ENCODE assay signal across 28 mouse cellular contexts in genomic region chr4:143413621-143414020, GRCm38 (mm10). TPM values are rescaled to one million over a fixed set of nuclear protein-coding genes. Genes with fewer than 3 reads are reported as not detected.
DNase-seq lines count a peak whose midpoint lies in the region; ATAC-seq and TF ChIP-seq lines count a peak whose summit lies in the region.
"Had no signal": no experiment of that assay in that cellular context is flagged by ENCODE, and none has a peak within 500 bp of the region (broad histone marks: within the 10 kb centered on the region; RNA-seq: fewer than 3 reads in every experiment).

No protein-coding gene starts in this region.

- no peak overlapping the region for H3K9ac ChIP-seq in liver, embryonic 15.5 days
- H3K9ac ChIP-seq: stomach, embryonic 15.5 days had no signal

- H3ac ChIP-seq in myocyte (ENCODE audit: control insufficient read depth, insufficient read length), result no peak overlapping the region

- no peak overlapping the region for H3K27ac ChIP-seq in liver, embryonic 15.5 days (replicated peaks)

- WGBS in liver, embryonic 15.5 days (ENCODE audit: insufficient replicate concordance), result 70% methylated on average over 1 of the region's 1 CpGs

- no peak for ATAC-seq in liver, embryonic 15.5 days (ENCODE audit: insufficient read depth)
- ATAC-seq: inflammation-experienced regulatory T-cells, adult 6 months had no signal

- peaks cover 8% of the 10 kb centered on the region for H3K4me1 ChIP-seq in liver, embryonic 15.5 days (replicated peaks)
- H3K4me1 ChIP-seq: stomach, embryonic 15.5 days had no signal

- H3K36me3 ChIP-seq in liver, embryonic 15.5 days (replicated peaks), result peaks cover 27% of the 10 kb centered on the region
- H3K36me3 ChIP-seq in myocyte (ENCODE audit: control insufficient read depth, insufficient read depth), result peaks cover 22% of the 10 kb centered on the region

- peak overlapping the region; percentile 76; the same call in 1 of the 2 replicates for H3K4me2 ChIP-seq in liver, embryonic 15.5 days
- peak overlapping the region; percentile 78 for H3K4me2 ChIP-seq in myocyte (ENCODE audit: low read depth)

- DNase-seq in heart, adult 11 months, result peak; percentile 4
- DNase-seq in heart, postnatal 4 days, result no peak
- DNase-seq in liver (no peak), R1 (ENCODE audit: low read depth, low spot score) (peak; percentile 55)
- DNase-seq in kidney, postnatal 36 days, result no peak
- DNase-seq: B cell, adult 2 months; cerebellum, adult 9-11 months; embryo, embryonic 11 days; heart, adult 18-20 months; left cerebral cortex, postnatal 4 days; liver, embryonic 13.5 days; right cerebral cortex, postnatal 14 days had no signal

- H3K27me3 ChIP-seq in liver, embryonic 15.5 days, result no peaks in the 10 kb centered on the region
- no peaks in the 10 kb centered on the region for H3K27me3 ChIP-seq in myocyte (ENCODE audit: control insufficient read depth, insufficient read depth, insufficient read length)
- H3K27me3 ChIP-seq: forebrain, embryonic 15.5 days; heart, embryonic 15.5 days; liver, embryonic 13.5 days; megakaryocyte, embryonic 14.5 days; stomach, embryonic 15.5 days had no signal

- peaks cover 26% of the 10 kb centered on the region for H3K79me2 ChIP-seq in myocyte (ENCODE audit: control insufficient read depth, insufficient read depth)

- no peaks in the 10 kb centered on the region for H3K9me3 ChIP-seq in liver, embryonic 15.5 days (replicated peaks)
- H3K9me3 ChIP-seq: forebrain, embryonic 15.5 days; heart, embryonic 15.5 days; liver, embryonic 13.5 days; stomach, embryonic 15.5 days had no signal

- no peak for TF ChIP-seq POLR2A in myocyte (IDR thresholded peaks at IDR 0.05; ENCODE audit: insufficient read length, low read depth)

- H3K4me3 ChIP-seq in liver, embryonic 15.5 days (replicated peaks), result no peak overlapping the region
- H3K4me3 ChIP-seq in myocyte, result peak overlapping the region; percentile 74

TF ChIP-seq in myocyte, 11 proteins besides CTCF, POLR2A, EP300 and RAD21:
- TF ChIP-seq E2F4 (IDR thresholded peaks at IDR 0.05; ENCODE audit: insufficient read depth), result no peak

RNA-seq across cellular contexts. Expression of gene Pramef8, which starts 1.4 kb away (rescaled TPM):
- total RNA-seq in heart, postnatal 4 days (2021), result 10 to 100 TPM; 11.7 to 12.1 TPM
- 3.7 and 3.8 TPM in 2 replicates for polyA plus RNA-seq in liver, embryonic 15.5 days (2015; fragmentation: Nextera tagmentation; extraction: Ambion mirVana)
- polyA plus RNA-seq in myocyte (2012; fragmentation: generic; extraction: Trizol), result 12.6 TPM

RNA-seq across cellular contexts. Expression of gene Pramel1, which starts 19.4 kb away (rescaled TPM):
- not detected for total RNA-seq in heart, postnatal 4 days (2021)
- polyA plus RNA-seq in liver, embryonic 15.5 days (2015; fragmentation: Nextera tagmentation; extraction: Ambion mirVana), result not detected in 2 replicates
- polyA plus RNA-seq in myocyte (2012; fragmentation: generic; extraction: Trizol), result not detected
- total RNA-seq: adrenal gland, adult 18-20 months; gastrocnemius, adult 18-20 months; heart, adult 18-20 months; layer of hippocampus, adult 18-20 months; left cerebral cortex, adult 18-20 months; left cerebral cortex, postnatal 4 days had no signal
- polyA plus RNA-seq: forebrain, embryonic 15.5 days; heart, embryonic 15.5 days; inflammation-experienced regulatory T-cells, adult 6 months; kidney, embryonic 16.5 days; liver, embryonic 13.5 days; lung, postnatal 0 days; neural tube, embryonic 11.5 days; spleen, adult 2 months; stomach, embryonic 15.5 days; thymus, postnatal 0 days had no signal

RNA-seq across cellular contexts. Expression of gene Oog4, which starts 36.5 kb away (rescaled TPM):
- not detected for total RNA-seq in heart, postnatal 4 days (2021)
- polyA plus RNA-seq in liver, embryonic 15.5 days (2015; fragmentation: Nextera tagmentation; extraction: Ambion mirVana), result not detected in 2 replicates
- not detected for polyA plus RNA-seq in myocyte (2012; fragmentation: generic; extraction: Trizol)
- total RNA-seq: adrenal gland, adult 18-20 months; gastrocnemius, adult 18-20 months; heart, adult 18-20 months; layer of hippocampus, adult 18-20 months; left cerebral cortex, adult 18-20 months; left cerebral cortex, postnatal 4 days had no signal
- polyA plus RNA-seq: forebrain, embryonic 15.5 days; heart, embryonic 15.5 days; inflammation-experienced regulatory T-cells, adult 6 months; kidney, embryonic 16.5 days; liver, embryonic 13.5 days; lung, postnatal 0 days; neural tube, embryonic 11.5 days; spleen, adult 2 months; stomach, embryonic 15.5 days; thymus, postnatal 0 days had no signal

Comparison
In these comparisons a context has a peak if more than half of its experiments do, and no peak if none do; other contexts are left out.
1. DNase-seq: peak in heart, adult 11 months (single experiment) and R1 (single experiment); none in heart, postnatal 4 days (single experiment), liver (single experiment) and kidney, postnatal 36 days (0 of 2).